Mouse (Mus musculus) naive thymus-derived CD4-positive, alpha-beta T cell, adult 2 months (primary cell): ENCODE data around the gene Xylt1.

Experiments used
- DNase-seq: peaks from one replicate; pipeline ENCODE4 v3.0.0-alpha.2; 2011; ENCODE audit warnings: low read depth

The Xylt1 gene

DNA sequence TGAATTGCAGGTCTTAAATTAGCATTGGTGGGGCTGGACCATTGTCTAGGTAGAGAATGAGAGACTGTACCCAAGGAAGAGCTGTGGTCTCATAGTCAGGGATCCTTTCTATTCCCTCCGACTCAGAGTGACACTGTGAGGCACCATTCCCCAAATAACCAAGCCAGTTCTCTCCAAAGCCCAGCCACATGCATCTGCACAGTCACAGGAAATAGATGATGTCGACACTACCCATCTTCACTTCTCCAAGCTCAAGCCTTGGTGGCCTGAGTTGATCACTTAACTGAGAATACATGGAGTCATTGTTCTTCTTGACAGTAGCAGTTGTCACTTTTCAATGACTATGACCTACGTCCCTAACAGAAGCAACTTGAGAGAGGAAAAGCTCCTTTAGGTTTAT lies 100.6 kb downstream of the Xylt1 start:
- no peak for DNase-seq

DNA sequence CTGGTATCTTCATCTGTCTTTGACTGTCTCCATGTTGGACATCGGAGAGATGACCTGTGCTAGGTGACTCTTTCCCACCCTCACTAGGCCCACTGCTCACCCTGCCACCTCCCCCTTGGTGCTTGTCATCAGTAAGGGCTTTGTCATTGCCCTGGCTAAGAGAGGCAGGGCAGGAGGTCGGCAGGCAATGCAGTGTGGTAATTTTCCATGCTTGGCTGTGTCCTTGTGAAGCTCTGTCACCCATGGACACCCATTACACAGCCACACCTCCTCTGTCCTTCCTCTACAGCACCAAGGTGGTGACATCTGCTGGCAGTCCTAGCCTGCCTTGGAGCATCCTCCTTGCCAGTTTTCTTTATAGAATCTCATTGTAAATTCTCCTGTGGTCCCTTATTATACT lies 101.9 kb downstream of the Xylt1 start:
- no peak for DNase-seq

DNA sequence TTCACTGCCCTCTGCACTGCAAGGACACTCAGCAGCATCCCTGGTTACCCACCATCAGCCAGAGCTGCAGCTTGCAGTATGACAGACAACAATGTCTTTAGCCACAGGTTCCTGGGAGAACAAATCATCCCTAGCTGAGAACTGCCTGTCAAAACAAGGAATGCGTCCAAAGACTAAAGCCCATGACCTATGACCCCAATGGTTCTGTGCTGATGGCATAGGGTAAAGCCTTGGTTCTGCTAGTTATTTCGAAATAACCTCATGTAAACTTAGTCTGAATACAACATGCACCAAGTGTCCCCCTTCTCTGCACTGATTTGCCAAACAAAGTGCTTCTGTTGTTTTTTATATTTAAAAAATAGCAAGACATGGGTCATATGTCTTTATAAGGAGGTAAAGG lies 103.8 kb downstream of the Xylt1 start:
- DNase-seq: no peak

DNA sequence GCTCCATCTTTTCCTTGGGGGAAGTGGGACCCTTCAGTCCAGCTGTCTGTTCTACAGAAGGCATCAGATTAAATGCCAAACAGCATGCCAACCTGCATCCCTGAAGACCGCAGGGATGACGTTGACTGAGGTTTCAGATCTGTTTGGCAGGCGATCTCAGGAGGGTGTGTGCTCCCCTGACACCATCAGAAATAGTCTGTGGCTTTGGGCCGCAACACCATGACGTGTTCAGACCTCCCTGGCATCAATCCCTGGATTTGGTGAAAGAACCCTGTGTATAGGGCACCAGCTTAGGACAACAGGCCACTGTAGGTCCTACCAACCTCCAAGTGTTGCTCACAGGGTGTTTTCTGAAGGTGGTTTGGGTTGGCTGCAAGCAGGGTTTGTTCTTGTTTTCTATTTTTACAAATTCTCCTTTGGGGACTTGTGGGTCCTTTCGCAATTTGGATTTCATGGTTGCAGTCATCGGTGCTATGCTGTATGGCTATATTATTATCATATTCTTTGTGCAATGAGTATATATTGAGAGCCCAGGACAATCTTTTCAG lies 104.3 kb downstream of the Xylt1 start:
- no peak for DNase-seq

DNA sequence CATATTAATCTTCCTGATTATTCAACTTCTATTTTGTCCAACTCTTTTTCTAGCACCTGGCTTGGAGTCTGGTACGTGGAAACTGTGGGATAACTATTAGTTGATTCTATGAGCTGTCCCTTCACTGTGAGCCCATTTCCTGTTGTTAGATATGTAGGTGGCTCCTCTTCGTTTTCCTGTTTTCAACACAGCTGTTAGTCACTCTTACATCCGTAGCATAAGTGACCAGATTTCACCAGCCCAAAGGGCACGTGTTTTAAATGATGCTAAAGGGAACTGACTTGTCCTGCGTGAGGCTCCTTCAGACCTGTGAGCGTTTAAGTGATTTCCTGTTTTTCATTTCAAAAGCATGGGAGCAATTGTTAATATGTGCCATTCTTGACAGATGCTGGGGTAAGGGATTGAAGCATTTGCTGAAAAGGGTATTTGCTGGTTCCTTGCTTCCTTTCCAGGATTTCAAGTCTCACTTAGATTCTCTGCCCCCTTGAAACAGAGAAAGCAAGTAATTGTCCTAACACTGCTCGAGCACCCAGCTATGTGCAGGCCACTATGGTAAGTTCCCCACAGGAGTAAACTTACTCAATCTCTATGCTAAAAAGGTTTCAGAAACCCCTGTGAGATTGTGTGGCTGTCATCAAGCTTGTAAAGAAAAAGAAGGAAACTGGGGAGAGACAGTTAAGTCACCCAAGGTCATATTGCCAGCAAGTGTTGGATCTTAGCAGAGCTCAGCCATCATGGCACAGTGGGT lies 105.8 kb downstream of the Xylt1 start:
- peak; percentile 55 for DNase-seq

DNA sequence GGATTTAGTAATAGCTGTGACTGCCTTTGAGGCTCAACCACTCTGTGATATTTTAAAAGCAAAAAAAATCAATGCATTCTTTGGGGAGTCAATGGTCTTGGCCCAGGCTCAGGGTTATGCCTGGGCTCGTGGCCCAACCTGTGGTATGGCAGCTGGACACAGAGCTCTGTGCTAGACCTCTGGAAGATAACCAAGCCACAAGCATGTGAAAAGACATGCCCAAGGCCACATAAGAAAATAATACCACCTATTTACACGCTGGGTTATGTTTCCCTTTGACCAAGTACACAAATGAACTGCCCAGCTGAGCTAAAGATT lies 106.4 kb downstream of the Xylt1 start:
- no peak for DNase-seq

DNA sequence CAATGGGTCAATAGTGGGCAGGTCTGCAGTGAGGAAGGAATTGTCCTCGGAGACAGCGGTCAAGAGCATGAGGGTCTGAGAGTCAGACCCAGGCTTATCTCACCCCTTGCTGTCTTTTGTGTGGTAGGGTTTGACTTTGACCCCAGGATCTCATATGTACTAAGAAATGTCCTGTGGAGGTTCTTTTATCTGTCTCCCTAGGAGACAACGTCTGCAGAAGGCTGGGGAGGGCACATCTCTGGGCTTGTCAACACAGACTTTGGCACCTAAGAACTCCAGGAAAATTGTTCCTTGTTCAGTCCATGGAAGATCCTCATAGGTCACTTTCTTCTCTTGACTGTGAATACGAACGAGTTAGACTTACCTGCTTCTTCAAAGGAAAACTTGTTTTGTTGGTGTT lies 109.2 kb downstream of the Xylt1 start:
- DNase-seq: no peak

DNA sequence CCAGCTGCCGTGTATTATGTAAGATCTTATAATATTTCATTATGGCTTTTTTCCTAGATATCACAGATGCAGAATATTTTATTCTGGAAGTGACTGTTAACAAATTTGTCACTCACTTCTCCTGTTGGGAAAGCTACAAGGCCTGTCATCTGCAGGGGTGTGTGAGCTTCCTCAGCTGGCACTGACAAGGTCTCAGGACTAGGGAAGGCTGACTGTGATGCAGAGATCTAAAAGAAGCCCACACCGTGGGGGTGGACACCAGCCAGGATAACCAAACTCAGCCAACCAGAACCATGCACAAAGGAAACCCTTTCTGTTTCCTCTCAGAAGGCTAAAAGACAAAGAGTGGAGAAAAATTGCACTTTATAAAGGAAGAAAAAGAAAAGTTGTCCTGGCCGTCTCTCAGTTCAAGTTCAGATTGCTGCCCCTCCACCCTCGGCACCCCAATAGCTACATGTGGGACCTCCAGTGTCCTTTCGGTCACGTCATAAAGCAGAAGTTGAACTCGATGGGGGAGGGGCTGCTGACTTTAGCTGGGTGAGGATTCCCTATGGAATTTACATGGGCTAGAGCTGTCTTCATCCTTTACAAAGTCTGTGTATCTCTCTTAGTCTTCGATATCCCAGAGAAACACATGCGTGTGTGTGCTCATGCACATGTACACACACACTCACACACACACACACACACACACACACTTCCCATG lies 109.9 kb downstream of the Xylt1 start:
- DNase-seq: no peak

DNA sequence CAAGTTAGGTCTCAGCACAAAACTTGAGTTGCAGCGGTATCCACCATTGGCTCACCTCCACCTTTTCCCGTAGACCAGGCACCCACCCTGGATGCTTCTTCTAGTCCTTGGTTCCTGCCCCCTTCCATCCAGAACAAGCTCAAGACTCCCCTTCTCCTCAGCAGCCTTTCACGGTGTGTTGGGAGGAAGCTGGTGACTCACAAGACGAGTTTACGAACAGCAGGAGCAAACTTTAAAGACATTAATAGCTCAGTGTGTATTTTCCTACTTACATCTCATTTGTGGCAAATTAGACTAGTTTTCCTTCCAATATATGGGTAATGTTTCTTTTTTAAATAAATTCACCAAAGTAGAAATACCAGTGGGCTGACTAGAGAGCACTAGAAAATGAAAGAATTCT lies 110.7 kb downstream of the Xylt1 start:
- no peak for DNase-seq

DNA sequence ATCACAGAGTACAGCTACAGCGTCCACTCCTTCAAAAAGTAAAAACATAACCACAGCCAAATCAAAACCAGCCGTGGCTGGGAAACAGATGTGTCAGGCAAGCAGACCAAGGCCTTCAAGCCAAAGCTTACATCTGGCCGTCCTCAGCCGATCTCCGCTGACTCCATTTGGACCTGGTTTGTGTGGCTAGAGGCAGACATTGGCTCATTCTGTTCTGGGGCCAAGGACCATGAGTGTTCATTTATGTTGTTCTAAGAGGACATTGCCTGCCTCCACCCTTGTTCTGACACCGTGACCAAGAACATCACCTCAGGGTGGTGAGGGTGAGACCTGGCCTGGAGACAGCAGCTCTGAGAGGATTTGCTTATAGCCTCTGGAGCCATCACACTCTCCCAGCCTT lies 113.4 kb downstream of the Xylt1 start:
- DNase-seq: no peak

DNA sequence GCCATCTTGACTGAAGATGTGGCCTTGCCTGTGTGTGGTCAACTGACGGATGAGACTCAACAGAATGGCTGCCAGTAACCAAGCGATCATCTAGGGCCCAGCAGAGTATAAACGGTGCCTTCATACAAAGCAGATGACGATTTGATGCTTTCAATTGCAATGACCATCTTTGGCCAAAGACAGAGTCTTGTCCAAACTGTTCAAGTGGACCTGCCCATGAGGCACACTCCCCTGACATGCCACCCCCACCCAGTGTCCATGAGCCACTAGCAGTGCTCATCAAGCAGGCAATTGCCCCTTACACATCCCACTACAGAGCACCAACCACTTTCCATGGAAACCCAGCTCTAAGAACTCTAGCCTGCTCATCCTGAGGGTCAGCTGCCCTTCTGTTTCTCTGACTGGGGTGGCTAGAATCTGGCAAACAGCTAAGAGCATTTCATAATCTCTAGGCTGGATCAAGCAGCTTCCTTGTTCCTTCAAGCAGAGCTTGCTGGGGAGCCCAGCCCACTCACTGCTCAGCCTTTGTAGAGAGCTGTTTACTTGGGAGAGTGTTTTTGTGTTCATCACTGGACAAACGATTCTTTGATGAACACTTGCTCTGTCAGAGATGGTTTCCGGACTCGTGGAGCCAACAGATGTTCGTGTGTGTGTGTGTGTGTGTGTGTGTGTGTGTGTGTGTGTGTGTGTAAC lies 114.0 kb downstream of the Xylt1 start:
- DNase-seq: no peak

DNA sequence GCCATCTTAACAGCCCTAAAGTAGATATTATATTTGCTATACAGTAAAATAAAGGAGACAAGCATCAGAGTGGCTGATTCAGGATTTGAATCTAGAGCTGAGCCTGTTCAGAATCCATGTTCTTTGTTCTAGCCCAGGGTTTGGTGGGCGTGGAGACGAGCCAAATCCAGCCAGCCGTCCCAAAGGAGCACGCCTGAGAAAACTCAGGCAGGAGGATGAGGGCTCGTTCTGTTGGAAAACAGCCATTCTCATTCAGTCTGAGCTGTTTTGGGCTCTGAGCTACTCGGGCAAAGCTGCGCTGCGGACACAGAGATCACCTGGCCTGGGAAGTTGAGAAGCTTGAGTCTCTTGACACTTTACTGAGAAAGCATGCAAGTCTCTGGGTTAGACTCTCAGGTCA lies 115.0 kb downstream of the Xylt1 start:
- no peak for DNase-seq

DNA sequence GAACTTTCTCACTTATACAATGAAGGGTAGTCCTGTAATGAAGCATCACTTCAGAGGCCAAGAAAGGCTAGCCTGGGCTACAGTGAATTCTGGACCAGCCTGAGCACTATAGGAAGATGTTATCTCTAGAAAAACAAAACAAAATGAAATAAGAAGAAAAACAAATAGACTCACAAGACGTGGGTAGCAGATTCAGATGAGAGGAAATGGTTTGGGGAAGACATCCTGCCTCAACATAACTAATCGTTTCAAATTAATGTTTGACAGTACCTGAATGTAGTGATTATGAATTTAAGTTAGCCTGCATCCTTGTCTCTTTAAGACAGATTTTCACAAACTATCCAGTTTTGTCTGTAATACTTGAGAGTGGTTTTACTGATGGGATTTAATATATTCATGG lies 117.4 kb downstream of the Xylt1 start:
- no peak for DNase-seq

DNA sequence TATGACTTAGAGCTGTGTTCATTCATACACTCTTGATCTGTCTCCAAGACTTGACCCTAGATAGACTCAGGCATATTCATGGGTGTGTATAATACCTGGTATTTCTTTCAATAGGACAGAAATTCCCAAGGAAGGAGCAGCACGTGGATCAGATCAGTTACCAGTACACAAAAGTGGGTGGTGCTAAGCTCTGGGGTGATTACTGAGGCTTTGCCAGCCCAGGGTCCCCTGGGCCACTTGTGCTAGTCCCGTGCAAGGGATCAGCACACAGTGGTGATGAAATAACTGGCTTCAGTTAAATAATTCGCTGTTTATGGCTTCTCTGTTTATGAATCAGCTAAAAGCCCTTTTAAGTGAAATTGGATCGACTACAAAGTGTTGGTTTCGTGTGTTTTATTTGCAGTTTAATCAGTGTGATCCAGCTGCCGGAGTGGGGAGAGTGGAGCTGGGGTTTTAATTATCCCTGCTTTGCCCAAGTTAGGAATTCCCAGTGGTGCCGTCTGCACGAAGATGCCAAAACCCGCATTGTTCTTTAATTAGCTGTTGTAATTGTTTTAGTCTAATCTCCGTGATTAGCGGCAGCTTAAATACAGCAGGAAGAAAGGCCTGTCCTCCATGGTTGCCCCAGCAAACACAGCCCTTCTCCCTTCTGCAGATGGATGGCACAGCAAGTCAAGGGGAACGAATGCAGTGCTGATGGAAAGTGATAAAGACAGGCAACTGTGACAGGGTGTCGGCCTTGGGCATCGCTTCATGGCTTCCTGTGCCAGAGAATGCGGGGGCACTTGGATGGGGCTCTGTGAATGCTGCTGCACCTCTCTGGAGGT lies 120.8 kb downstream of the Xylt1 start:
- no peak for DNase-seq

DNA sequence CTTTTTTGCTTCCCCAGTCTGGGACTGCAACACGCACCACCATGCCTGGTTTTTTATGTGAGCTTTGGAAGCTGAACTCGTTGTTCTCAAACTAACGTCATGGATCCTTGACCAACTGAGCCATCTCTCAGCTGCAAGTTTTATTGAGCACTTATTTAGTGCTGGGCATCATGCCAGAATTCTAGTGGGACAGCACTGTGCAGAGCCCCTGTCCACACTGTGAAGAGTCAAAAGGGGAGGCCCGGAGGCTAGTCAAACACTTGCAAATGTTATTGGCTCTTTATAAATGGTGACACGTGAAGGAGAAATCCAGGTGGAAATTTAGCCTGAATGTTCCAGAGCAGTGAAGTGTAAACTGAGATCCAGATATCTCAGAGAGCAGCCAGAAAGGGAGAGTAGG lies 121.6 kb downstream of the Xylt1 start:
- no peak for DNase-seq

DNA sequence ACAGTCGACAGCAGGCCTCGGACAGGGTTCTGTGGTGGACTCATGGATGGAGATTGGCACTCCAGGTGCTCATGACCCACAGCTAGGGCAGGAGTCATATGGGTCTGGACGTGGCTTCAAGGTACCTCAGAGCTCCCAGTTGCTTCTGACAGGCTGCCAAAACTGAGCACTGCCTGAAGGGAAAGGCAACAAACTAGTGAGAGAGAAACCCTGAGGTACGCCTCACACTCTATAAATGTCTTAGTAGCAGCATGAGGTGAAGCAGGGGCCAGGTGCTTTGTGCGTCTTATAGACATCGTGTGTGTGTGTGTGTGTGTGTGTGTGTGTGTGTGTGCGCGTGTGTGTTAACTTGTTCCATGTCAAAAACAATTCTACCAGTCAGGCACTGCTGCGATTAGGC lies 122.9 kb downstream of the Xylt1 start:
- DNase-seq: no peak

DNA sequence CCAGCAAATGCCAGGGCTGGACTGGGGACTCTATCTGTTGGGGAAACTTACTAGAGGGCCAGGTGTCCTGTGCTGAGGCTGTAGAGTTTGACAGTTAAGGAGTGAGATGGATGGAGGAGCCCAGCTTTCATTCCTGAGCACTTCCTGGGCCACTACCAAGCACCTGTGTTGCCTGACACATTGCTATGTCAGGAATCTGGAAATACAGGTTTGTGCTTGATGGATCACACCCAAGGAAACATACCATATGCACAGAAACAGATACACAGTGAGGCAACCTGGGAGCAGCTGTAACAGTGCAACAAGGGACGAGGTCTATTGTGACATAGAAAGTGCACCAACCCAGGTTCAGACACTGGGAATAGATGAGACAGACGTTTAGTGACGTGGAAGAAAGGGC lies 125.0 kb downstream of the Xylt1 start:
- no peak for DNase-seq

DNA sequence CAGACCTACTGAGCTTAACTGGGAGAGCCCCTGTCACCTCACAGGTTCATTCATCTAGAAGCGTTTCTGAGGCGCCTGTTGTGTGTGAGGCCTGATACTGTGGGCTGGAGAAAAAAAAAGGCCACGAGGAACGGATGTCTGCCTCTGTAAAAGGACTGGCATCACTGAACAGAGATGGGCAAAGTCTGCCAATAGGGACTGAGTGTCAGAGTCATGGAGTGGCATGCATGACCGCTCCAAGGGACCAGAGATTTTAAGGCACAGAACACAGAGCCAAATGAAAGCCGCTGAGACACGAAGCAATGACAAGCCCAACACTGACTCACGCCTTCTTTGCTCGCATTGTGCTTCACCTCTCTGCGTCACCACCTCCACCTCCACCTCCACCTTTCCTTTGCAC lies 126.6 kb downstream of the Xylt1 start:
- DNase-seq: no peak

DNA sequence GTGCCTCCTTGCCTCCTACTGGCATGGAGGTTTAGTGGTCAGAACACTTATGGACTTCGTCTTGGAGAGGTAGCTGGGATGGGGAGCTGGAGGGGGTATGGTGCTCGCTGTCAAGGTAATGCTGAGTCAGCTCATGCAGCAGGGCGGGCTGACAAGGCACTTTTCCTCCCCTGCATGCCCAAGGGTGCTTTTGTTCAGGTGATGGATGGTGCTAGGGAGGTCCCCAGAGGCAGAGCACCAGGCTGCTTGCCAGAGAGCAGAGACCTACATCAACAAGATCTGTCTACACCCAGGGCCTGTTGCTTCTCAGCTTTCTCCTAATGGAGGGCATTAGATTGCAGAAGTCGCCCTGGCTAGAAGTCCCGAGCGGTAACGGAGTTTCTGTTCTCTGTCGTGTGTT lies 127.3 kb downstream of the Xylt1 start:
- DNase-seq: no peak

DNA sequence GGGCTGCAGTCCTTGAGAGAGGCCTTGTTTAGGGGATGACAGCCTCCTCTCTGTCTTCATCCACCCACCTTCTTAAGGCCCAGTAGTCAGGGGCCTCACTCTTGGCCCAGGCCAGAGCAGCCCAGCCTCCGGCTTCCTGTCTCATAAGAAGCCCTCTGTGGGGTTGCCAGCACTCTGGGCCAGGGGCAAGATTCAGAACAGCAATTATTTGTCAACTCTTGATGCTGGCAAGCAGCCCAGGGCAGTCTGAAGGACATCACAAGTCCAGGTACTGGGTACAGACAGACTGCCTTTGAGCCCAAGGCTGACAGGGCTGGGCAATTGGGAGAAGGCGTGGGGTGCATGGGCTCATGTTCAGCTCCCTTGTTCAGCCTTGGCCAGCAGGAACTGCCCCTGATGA lies 129.3 kb downstream of the Xylt1 start:
- no peak for DNase-seq

DNA sequence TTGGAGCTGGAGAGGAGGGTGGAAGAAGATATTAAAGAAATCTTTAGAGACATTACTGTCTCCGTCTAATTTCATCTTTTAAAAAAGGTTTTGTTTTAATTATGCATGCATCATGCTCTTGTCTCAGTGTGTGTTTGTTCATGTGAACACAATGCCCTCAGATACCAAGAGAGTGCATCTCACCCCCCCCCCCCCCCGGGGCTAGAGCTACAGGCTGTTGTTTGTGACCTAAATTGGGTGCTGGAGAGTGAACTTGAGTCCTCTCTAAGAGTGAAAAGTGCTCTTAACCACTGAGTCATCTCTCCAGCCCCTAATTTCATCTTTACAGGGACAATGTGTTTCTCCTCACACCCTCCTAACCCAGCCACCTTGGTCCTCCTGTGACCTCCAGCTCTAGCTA lies 131.5 kb downstream of the Xylt1 start:
- DNase-seq: no peak

DNA sequence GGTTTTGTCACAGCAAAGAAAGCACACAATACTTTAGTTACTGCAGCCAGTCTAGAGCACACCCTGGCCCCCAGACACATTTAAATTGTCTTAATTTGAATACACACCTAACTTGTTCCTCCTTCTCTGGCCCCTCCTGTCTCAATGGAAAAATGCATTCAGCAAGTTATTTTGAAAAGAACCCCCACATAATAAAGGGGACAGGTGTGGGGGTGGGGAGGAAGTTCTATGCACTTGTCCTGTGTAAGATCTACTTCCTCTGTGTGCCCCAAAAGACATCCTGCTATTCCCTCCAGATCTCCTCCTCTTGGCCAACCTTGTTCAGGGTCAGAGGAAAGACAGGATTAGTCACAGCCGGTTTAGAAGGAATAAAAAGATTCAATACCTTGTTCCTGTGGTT lies 135.0 kb downstream of the Xylt1 start:
- DNase-seq: no peak
